Mouse (Mus musculus) heart, adult 2 months (tissue): ENCODE results near the gene Armc8.

Source experiments
- CTCF ChIP-seq: fragments of 200-600 bp; IDR thresholded peaks from 2 replicates; pipeline ENCODE4 v1.8.1; 2022; ENCODE audit warnings: antibody characterized with exemption, mild to moderate bottlenecking, moderate library complexity
- EP300 ChIP-seq: fragments of 200-500 bp; IDR thresholded peaks from 2 replicates; pipeline ENCODE4 v1.6.1; 2011; ENCODE audit warnings: low read depth, low read length, control low read depth; ENCODE audit not compliant: insufficient read depth

GRCm38 (mm10) chr9:99487126-99487695 lies 81.5 kb downstream of the Armc8 start:
- TF ChIP-seq EP300 (no peak), CTCF (no peak)
